Comparison of ENCODE assay signal across 11 mouse cellular contexts in genomic region chr2:156838839-156839238, GRCm38 (mm10). TPM values are rescaled to one million over a fixed set of nuclear protein-coding genes. Genes with fewer than 3 reads are reported as not detected.
DNase-seq lines count a peak whose midpoint lies in the region; ATAC-seq and TF ChIP-seq lines count a peak whose summit lies in the region.
"Had no signal": no experiment of that assay in that cellular context is flagged by ENCODE, and none has a peak within 500 bp of the region (broad histone marks: within the 10 kb centered on the region; RNA-seq: fewer than 3 reads in every experiment).

No protein-coding gene starts in this region.

- no peak for ATAC-seq in heart, embryonic 14.5 days (ENCODE audit: insufficient number of reproducible peaks, insufficient read depth, low FRiP score, low read depth)
- no peak for ATAC-seq in forebrain, embryonic 16.5 days
- no peak for ATAC-seq in liver, embryonic 16.5 days (ENCODE audit: low read depth)
- ATAC-seq in cerebellum, adult (ENCODE audit: insufficient number of reproducible peaks, low FRiP score, low TSS enrichment), result no peak

- TF ChIP-seq CTCF in ES-Bruce4 (IDR thresholded peaks at IDR 0.05; ENCODE audit: low read depth, low read length), result no peak
- no peak for TF ChIP-seq CTCF in gastrocnemius, adult 2 months (IDR thresholded peaks at IDR 0.05)

- peaks cover 24 to 31% of the 10 kb centered on the region in 2 experiments for H3K4me1 ChIP-seq in heart, embryonic 14.5 days (ENCODE audit: control insufficient read depth in 2 of 2, insufficient read depth in 2 of 2, low read length in 2 of 2)
- no peaks in the 10 kb centered on the region for H3K4me1 ChIP-seq in ES-Bruce4 (ENCODE audit: control insufficient read depth, insufficient read depth, low read length)
- peaks cover 36% of the 10 kb centered on the region for H3K4me1 ChIP-seq in forebrain, embryonic 16.5 days (replicated peaks; ENCODE audit: control insufficient read depth, insufficient read depth, low read length)
- H3K4me1 ChIP-seq in liver, embryonic 16.5 days (ENCODE audit: control insufficient read depth, low read depth, low read length), result peaks cover 33% of the 10 kb centered on the region

- DNase-seq in heart, postnatal 10 days, result no peak
- DNase-seq in gastrocnemius, adult 2 months, result no peak
- DNase-seq in layer of hippocampus, adult 9-11 months, result no peak
- DNase-seq: adrenal gland, adult 2 months; cerebellum, adult 9-10 months had no signal

- WGBS in heart, embryonic 14.5 days, result 68% methylated on average over 6 of the region's 6 CpGs
- 59% methylated on average over 6 of the region's 6 CpGs for WGBS in forebrain, embryonic 16.5 days
- WGBS in liver, embryonic 16.5 days (ENCODE audit: insufficient replicate concordance), result 62% methylated on average over 6 of the region's 6 CpGs

- H3K27ac ChIP-seq in heart, embryonic 14.5 days (replicated peaks in 1 of 2; ENCODE audit: control insufficient read depth in 1 of 2, insufficient read depth in 1 of 2, low read depth in 2 of 2, low read length in 2 of 2), result peak overlapping the region; percentile 54 to 95
- no peak overlapping the region for H3K27ac ChIP-seq in ES-Bruce4 (ENCODE audit: insufficient read depth, low read length)
- no peak overlapping the region for H3K27ac ChIP-seq in forebrain, embryonic 16.5 days (ENCODE audit: low read length)
- peak overlapping the region; percentile 64 for H3K27ac ChIP-seq in liver, embryonic 16.5 days (ENCODE audit: low read length)
- no peak overlapping the region for H3K27ac ChIP-seq in gastrocnemius, adult 2 months

- TF ChIP-seq POLR2A in ES-Bruce4 (IDR thresholded peaks at IDR 0.05; ENCODE audit: insufficient read depth, low read length), result no peak

- no peaks in the 10 kb centered on the region for H3K9me3 ChIP-seq in heart, embryonic 14.5 days (ENCODE audit: control insufficient read depth, low read length)
- no peaks in the 10 kb centered on the region for H3K9me3 ChIP-seq in ES-Bruce4 (replicated peaks; ENCODE audit: control insufficient read depth, insufficient read depth, low read length, poor library complexity, severe bottlenecking)
- no peaks in the 10 kb centered on the region for H3K9me3 ChIP-seq in forebrain, embryonic 16.5 days (ENCODE audit: control insufficient read depth, low read length)
- H3K9me3 ChIP-seq in liver, embryonic 16.5 days (replicated peaks; ENCODE audit: control insufficient read depth, low read length), result no peaks in the 10 kb centered on the region

- no peaks in the 10 kb centered on the region for H3K27me3 ChIP-seq in heart, embryonic 14.5 days (ENCODE audit: control insufficient read depth, insufficient read depth, low read length)
- H3K27me3 ChIP-seq in ES-Bruce4 (ENCODE audit: control insufficient read depth, insufficient read depth, low read length, poor library complexity, severe bottlenecking), result no peaks in the 10 kb centered on the region
- H3K27me3 ChIP-seq in forebrain, embryonic 16.5 days (replicated peaks; ENCODE audit: control insufficient read depth, insufficient read depth, low read length), result no peaks in the 10 kb centered on the region
- H3K27me3 ChIP-seq in liver, embryonic 16.5 days (ENCODE audit: control insufficient read depth, insufficient read depth, low read depth, low read length), result no peaks in the 10 kb centered on the region

- H3K9ac ChIP-seq in heart, embryonic 14.5 days (ENCODE audit: low read length), result peak overlapping the region; percentile 95; the same call in 1 of the 2 replicates
- peak overlapping the region; percentile 71 for H3K9ac ChIP-seq in ES-Bruce4 (ENCODE audit: low read depth, poor library complexity, severe bottlenecking)
- peak overlapping the region; percentile 28; the same call in 1 of the 2 replicates for H3K9ac ChIP-seq in forebrain, embryonic 16.5 days (replicated peaks; ENCODE audit: low read depth, low read length)
- no peak overlapping the region for H3K9ac ChIP-seq in liver, embryonic 16.5 days (ENCODE audit: low read depth, low read length)

- peak overlapping the region; percentile 69 to 91 for H3K4me3 ChIP-seq in heart, embryonic 14.5 days (ENCODE audit: control insufficient read depth in 1 of 2, insufficient read depth in 1 of 2, low read depth in 1 of 2, low read length in 2 of 2)
- H3K4me3 ChIP-seq in ES-Bruce4 (ENCODE audit: low read depth, low read length), result peak overlapping the region; percentile 89
- H3K4me3 ChIP-seq in forebrain, embryonic 16.5 days (replicated peaks; ENCODE audit: low read length), result no peak overlapping the region
- H3K4me3 ChIP-seq in liver, embryonic 16.5 days (ENCODE audit: low read depth, low read length), result no peak overlapping the region
- H3K4me3 ChIP-seq in gastrocnemius, adult 2 months, result no peak overlapping the region

- H3K36me3 ChIP-seq in heart, embryonic 14.5 days (ENCODE audit: control insufficient read depth, insufficient read depth, low read length), result peaks cover 36% of the 10 kb centered on the region
- peaks cover 22% of the 10 kb centered on the region for H3K36me3 ChIP-seq in ES-Bruce4 (ENCODE audit: control insufficient read depth, insufficient read depth, low read length, poor library complexity, severe bottlenecking)
- H3K36me3 ChIP-seq in forebrain, embryonic 16.5 days (ENCODE audit: control insufficient read depth, insufficient read depth), result no peaks in the 10 kb centered on the region
- H3K36me3 ChIP-seq in liver, embryonic 16.5 days (ENCODE audit: control insufficient read depth, insufficient read depth), result no peaks in the 10 kb centered on the region

- no peak for TF ChIP-seq EP300 in ES-Bruce4 (IDR thresholded peaks at IDR 0.05; ENCODE audit: insufficient read depth, low read depth, low read length)

- intact Hi-C loops in heart, postnatal 10 days (cut with DNase I), result no loop called here
- intact Hi-C loops in gastrocnemius, adult 2 months (cut with DNase I), result no loop called here

- peak overlapping the region; percentile 84 for H3K4me2 ChIP-seq in heart, embryonic 14.5 days (ENCODE audit: low read length)
- H3K4me2 ChIP-seq in forebrain, embryonic 16.5 days (ENCODE audit: low read length), result no peak overlapping the region
- H3K4me2 ChIP-seq in liver, embryonic 16.5 days (ENCODE audit: low read depth, low read length), result peak overlapping the region; percentile 92

RNA-seq across cellular contexts. Expression of gene Tgif2, which starts 1.0 kb away (rescaled TPM):
- 34.0 and 36.2 TPM in 2 replicates for polyA plus RNA-seq in heart, embryonic 14.5 days (2014; fragmentation: Nextera tagmentation; extraction: Ambion mirVana)
- total RNA-seq in heart, postnatal 10 days (2021), result 1 to 10 TPM; 5.0 to 7.3 TPM
- 32.9 and 33.8 TPM in 2 replicates for polyA plus RNA-seq in ES-Bruce4 (2011; ENCODE audit: insufficient read depth, insufficient read length, low read depth, missing spikeins)
- polyA plus RNA-seq in forebrain, embryonic 16.5 days (2015; fragmentation: Nextera tagmentation; extraction: Ambion mirVana), result 33.1 and 39.1 TPM in 2 replicates
- polyA plus RNA-seq in liver, embryonic 16.5 days (2015; fragmentation: Nextera tagmentation; extraction: Ambion mirVana), result 5.1 and 5.4 TPM in 2 replicates
- total RNA-seq in gastrocnemius, adult 2 months (2021), result under 1 TPM; 0.15 to 0.28 TPM

RNA-seq across cellular contexts. Expression of gene 4930518I15Rik, which starts 18.9 kb away (rescaled TPM):
- polyA plus RNA-seq in heart, embryonic 14.5 days (2014; fragmentation: Nextera tagmentation; extraction: Ambion mirVana), result 3.9 and 6.2 TPM in 2 replicates
- total RNA-seq in heart, postnatal 10 days (2021), result 1 to 10 TPM; 1.1 to 1.2 TPM
- polyA plus RNA-seq in ES-Bruce4 (2011; ENCODE audit: insufficient read depth, insufficient read length, low read depth, missing spikeins), result 2.3 and 3.3 TPM in 2 replicates
- polyA plus RNA-seq in forebrain, embryonic 16.5 days (2015; fragmentation: Nextera tagmentation; extraction: Ambion mirVana), result 10.2 and 15.0 TPM in 2 replicates
- polyA plus RNA-seq in liver, embryonic 16.5 days (2015; fragmentation: Nextera tagmentation; extraction: Ambion mirVana), result 2.1 and 2.6 TPM in 2 replicates
- total RNA-seq in gastrocnemius, adult 2 months (2021), result under 1 TPM; 0.73 to 0.79 TPM

RNA-seq across cellular contexts. Expression of gene Rab5if, which starts 24.1 kb away (rescaled TPM):
- polyA plus RNA-seq in heart, embryonic 14.5 days (2014; fragmentation: Nextera tagmentation; extraction: Ambion mirVana), result 189 and 194 TPM in 2 replicates
- 100 to 1,000 TPM; 130 to 132 TPM for total RNA-seq in heart, postnatal 10 days (2021)
- 92.7 and 98.2 TPM in 2 replicates for polyA plus RNA-seq in ES-Bruce4 (2011; ENCODE audit: insufficient read depth, insufficient read length, low read depth, missing spikeins)
- 131 and 139 TPM in 2 replicates for polyA plus RNA-seq in forebrain, embryonic 16.5 days (2015; fragmentation: Nextera tagmentation; extraction: Ambion mirVana)
- 112 and 117 TPM in 2 replicates for polyA plus RNA-seq in liver, embryonic 16.5 days (2015; fragmentation: Nextera tagmentation; extraction: Ambion mirVana)
- total RNA-seq in gastrocnemius, adult 2 months (2021), result 10 to 100 TPM; 89.0 to 98.6 TPM

RNA-seq across cellular contexts. Expression of gene Sla2, which starts 48.2 kb away (rescaled TPM):
- 0.19 and 0.26 TPM in 2 replicates for polyA plus RNA-seq in heart, embryonic 14.5 days (2014; fragmentation: Nextera tagmentation; extraction: Ambion mirVana)
- under 1 TPM in 1 of 2 experiments, not detected in 1; 0.10 TPM for total RNA-seq in heart, postnatal 10 days (2021)
- not detected in 2 replicates for polyA plus RNA-seq in ES-Bruce4 (2011; ENCODE audit: insufficient read depth, insufficient read length, low read depth, missing spikeins)
- polyA plus RNA-seq in forebrain, embryonic 16.5 days (2015; fragmentation: Nextera tagmentation; extraction: Ambion mirVana), result 0.11 and 0.29 TPM in 2 replicates
- 1.5 and 1.7 TPM in 2 replicates for polyA plus RNA-seq in liver, embryonic 16.5 days (2015; fragmentation: Nextera tagmentation; extraction: Ambion mirVana)
- total RNA-seq in gastrocnemius, adult 2 months (2021), result not detected
- total RNA-seq: adrenal gland, adult 2 months; gastrocnemius, postnatal 4 days had no signal

Comparison
In these comparisons a context has a peak if more than half of its experiments do, and no peak if none do; other contexts are left out.
1. H3K27ac ChIP-seq: peak in heart, embryonic 14.5 days (2 of 2) and liver, embryonic 16.5 days (single experiment); none in ES-Bruce4 (single experiment), forebrain, embryonic 16.5 days (single experiment) and gastrocnemius, adult 2 months (single experiment).
2. H3K4me3 ChIP-seq: peak in heart, embryonic 14.5 days (2 of 2) and ES-Bruce4 (single experiment); none in forebrain, embryonic 16.5 days (single experiment), liver, embryonic 16.5 days (single experiment) and gastrocnemius, adult 2 months (single experiment).